Comparison of ENCODE assay signal across 9 mouse cellular contexts in genomic region chr6:52217895-52218642, GRCm38 (mm10). TPM values are rescaled to one million over a fixed set of nuclear protein-coding genes. Genes with fewer than 3 reads are reported as not detected.
DNase-seq lines count a peak whose midpoint lies in the region; ATAC-seq and TF ChIP-seq lines count a peak whose summit lies in the region.
"Had no signal": no experiment of that assay in that cellular context is flagged by ENCODE, and none has a peak within 500 bp of the region (broad histone marks: within the 10 kb centered on the region; RNA-seq: fewer than 3 reads in every experiment).

No protein-coding gene starts in this region.

- peaks cover 10% of the 10 kb centered on the region for H3K4me1 ChIP-seq in lung, postnatal 0 days (ENCODE audit: insufficient read depth, low read depth, low read length)
- H3K4me1 ChIP-seq in embryonic facial prominence, embryonic 11.5 days (ENCODE audit: control insufficient read depth, insufficient read depth, low read length) = no peaks in the 10 kb centered on the region; the same call in 1 of the 2 replicates
- peaks cover 36% of the 10 kb centered on the region for H3K4me1 ChIP-seq in neural tube, embryonic 14.5 days (ENCODE audit: control insufficient read depth, insufficient read depth, low read length)
- peaks cover 18% of the 10 kb centered on the region for H3K4me1 ChIP-seq in forebrain, embryonic 13.5 days
- H3K4me1 ChIP-seq in forebrain, embryonic 16.5 days (replicated peaks; ENCODE audit: control insufficient read depth, insufficient read depth, low read length) = peaks cover 17% of the 10 kb centered on the region

- no peak for ATAC-seq in lung, postnatal 0 days
- ATAC-seq in embryonic facial prominence, embryonic 11.5 days (replicated peaks; ENCODE audit: insufficient number of reproducible peaks, low FRiP score, low TSS enrichment, low read depth) = no peak
- no peak for ATAC-seq in neural tube, embryonic 14.5 days (ENCODE audit: low read depth)
- no peak for ATAC-seq in forebrain, embryonic 13.5 days
- ATAC-seq in forebrain, embryonic 16.5 days = no peak

- intact Hi-C loops in left cerebral cortex, postnatal 4 days (cut with DNase I) = no loop called here

- DNase-seq in lung, postnatal 0 days (ENCODE audit: low spot score) = no peak
- no peak for DNase-seq in lung, postnatal 25 days (ENCODE audit: low spot score)
- DNase-seq in embryonic facial prominence, embryonic 11.5 days (ENCODE audit: low spot score) = no peak
- DNase-seq in kidney, adult 9 months = peak; percentile 52
- no peak for DNase-seq in left cerebral cortex, postnatal 4 days
- DNase-seq: lung, adult 2 months had no signal

- H3K27me3 ChIP-seq in lung, postnatal 0 days (replicated peaks; ENCODE audit: insufficient read depth, low read length) = peaks cover 86% of the 10 kb centered on the region
- H3K27me3 ChIP-seq in embryonic facial prominence, embryonic 11.5 days (ENCODE audit: control insufficient read depth, insufficient read depth, low read length) = peaks cover 94% of the 10 kb centered on the region
- H3K27me3 ChIP-seq in neural tube, embryonic 14.5 days (ENCODE audit: control insufficient read depth, insufficient read depth, low read length) = no peaks in the 10 kb centered on the region
- peaks cover 100% of the 10 kb centered on the region for H3K27me3 ChIP-seq in forebrain, embryonic 13.5 days
- peaks cover 94% of the 10 kb centered on the region for H3K27me3 ChIP-seq in forebrain, embryonic 16.5 days (replicated peaks; ENCODE audit: control insufficient read depth, insufficient read depth, low read length)

- 14% methylated on average over 23 of the region's 23 CpGs for WGBS in lung, postnatal 0 days
- 3% methylated on average over 23 of the region's 23 CpGs for WGBS in embryonic facial prominence, embryonic 11.5 days
- WGBS in neural tube, embryonic 14.5 days = 3% methylated on average over 23 of the region's 23 CpGs
- WGBS in forebrain, embryonic 13.5 days = 4% methylated on average over 23 of the region's 23 CpGs
- WGBS in forebrain, embryonic 16.5 days = 4% methylated on average over 23 of the region's 23 CpGs

- peak overlapping the region; percentile 57 for H3K4me2 ChIP-seq in lung, postnatal 0 days (replicated peaks; ENCODE audit: low read depth, low read length)
- H3K4me2 ChIP-seq in embryonic facial prominence, embryonic 11.5 days (ENCODE audit: low read depth, low read length) = no peak overlapping the region; the same call in 1 of the 2 replicates
- H3K4me2 ChIP-seq in neural tube, embryonic 14.5 days (ENCODE audit: low read depth, low read length) = peak overlapping the region; percentile 99
- H3K4me2 ChIP-seq in forebrain, embryonic 13.5 days = no peak overlapping the region
- H3K4me2 ChIP-seq in forebrain, embryonic 16.5 days (ENCODE audit: low read length) = no peak overlapping the region

- TF ChIP-seq CTCF in lung, postnatal 0 days (IDR thresholded peaks at IDR 0.05) = no peak

- H3K4me3 ChIP-seq in lung, postnatal 0 days (ENCODE audit: low read depth, low read length) = peak overlapping the region; percentile 39
- peak overlapping the region; percentile 14; the same call in 1 of the 2 replicates for H3K4me3 ChIP-seq in embryonic facial prominence, embryonic 11.5 days (ENCODE audit: low read depth, low read length)
- H3K4me3 ChIP-seq in neural tube, embryonic 14.5 days (ENCODE audit: low read depth, low read length) = peak overlapping the region; percentile 88
- H3K4me3 ChIP-seq in forebrain, embryonic 13.5 days = no peak overlapping the region
- H3K4me3 ChIP-seq in forebrain, embryonic 16.5 days (replicated peaks; ENCODE audit: low read length) = no peak overlapping the region

- H3K36me3 ChIP-seq in lung, postnatal 0 days (ENCODE audit: insufficient read depth, low read length) = no peaks in the 10 kb centered on the region
- no peaks in the 10 kb centered on the region for H3K36me3 ChIP-seq in embryonic facial prominence, embryonic 11.5 days (replicated peaks; ENCODE audit: control insufficient read depth, insufficient read depth, low read depth, low read length)
- no peaks in the 10 kb centered on the region for H3K36me3 ChIP-seq in neural tube, embryonic 14.5 days (ENCODE audit: control insufficient read depth, insufficient read depth, low read length)
- no peaks in the 10 kb centered on the region for H3K36me3 ChIP-seq in forebrain, embryonic 13.5 days (ENCODE audit: poor library complexity, severe bottlenecking)
- no peaks in the 10 kb centered on the region for H3K36me3 ChIP-seq in forebrain, embryonic 16.5 days (ENCODE audit: control insufficient read depth, insufficient read depth)

- TF ChIP-seq EP300 in lung, postnatal 0 days (IDR thresholded peaks at IDR 0.05) = no peak

- H3K9ac ChIP-seq in lung, postnatal 0 days (replicated peaks; ENCODE audit: low read depth) = 0 out of 2 replicates have a peak overlapping the region, but pooled peaks have one; percentile 19
- no peak overlapping the region for H3K9ac ChIP-seq in embryonic facial prominence, embryonic 11.5 days (replicated peaks; ENCODE audit: low read length)
- peak overlapping the region; percentile 98 for H3K9ac ChIP-seq in neural tube, embryonic 14.5 days (replicated peaks; ENCODE audit: low read depth, low read length)
- no peak overlapping the region for H3K9ac ChIP-seq in forebrain, embryonic 13.5 days
- no peak overlapping the region for H3K9ac ChIP-seq in forebrain, embryonic 16.5 days (replicated peaks; ENCODE audit: low read depth, low read length)

- H3K27ac ChIP-seq in lung, postnatal 0 days (ENCODE audit: low read length) = no peak overlapping the region
- no peak overlapping the region for H3K27ac ChIP-seq in embryonic facial prominence, embryonic 11.5 days (replicated peaks; ENCODE audit: low read depth, low read length)
- H3K27ac ChIP-seq in neural tube, embryonic 14.5 days (ENCODE audit: low read depth, low read length) = peak overlapping the region; percentile 99
- no peak overlapping the region for H3K27ac ChIP-seq in forebrain, embryonic 13.5 days
- no peak overlapping the region for H3K27ac ChIP-seq in forebrain, embryonic 16.5 days (ENCODE audit: low read length)

- H3K9me3 ChIP-seq in lung, postnatal 0 days (ENCODE audit: low read length) = no peaks in the 10 kb centered on the region
- H3K9me3 ChIP-seq in embryonic facial prominence, embryonic 11.5 days (replicated peaks; ENCODE audit: control insufficient read depth, low read length) = no peaks in the 10 kb centered on the region
- H3K9me3 ChIP-seq in neural tube, embryonic 14.5 days (ENCODE audit: control insufficient read depth, low read length) = no peaks in the 10 kb centered on the region
- H3K9me3 ChIP-seq in forebrain, embryonic 13.5 days (replicated peaks) = no peaks in the 10 kb centered on the region
- H3K9me3 ChIP-seq in forebrain, embryonic 16.5 days (ENCODE audit: control insufficient read depth, low read length) = no peaks in the 10 kb centered on the region

RNA-seq across cellular contexts. Expression of gene Hoxa7, which starts 3.6 kb away (rescaled TPM):
- 7.5 and 8.7 TPM in 2 replicates for polyA plus RNA-seq in lung, postnatal 0 days (2015; fragmentation: Nextera tagmentation; extraction: Ambion mirVana)
- 0.26 and 0.34 TPM in 2 replicates for polyA plus RNA-seq in embryonic facial prominence, embryonic 11.5 days (2014; fragmentation: Nextera tagmentation; extraction: Ambion mirVana)
- polyA plus RNA-seq in neural tube, embryonic 14.5 days (2014; fragmentation: Nextera tagmentation; extraction: Ambion mirVana) = 90.8 and 110 TPM in 2 replicates
- not detected for total RNA-seq in left cerebral cortex, postnatal 4 days (2021)
- not detected in 2 replicates for polyA plus RNA-seq in forebrain, embryonic 13.5 days (2015; fragmentation: Nextera tagmentation; extraction: Ambion mirVana)
- not detected in 2 replicates for polyA plus RNA-seq in forebrain, embryonic 16.5 days (2015; fragmentation: Nextera tagmentation; extraction: Ambion mirVana)

RNA-seq across cellular contexts. Expression of gene Gm28308, which starts 4.9 kb away (rescaled TPM):
- polyA plus RNA-seq in lung, postnatal 0 days (2015; fragmentation: Nextera tagmentation; extraction: Ambion mirVana) = not detected in 2 replicates
- 0.38 TPM in 1 of 2 replicates, not detected in the other for polyA plus RNA-seq in embryonic facial prominence, embryonic 11.5 days (2014; fragmentation: Nextera tagmentation; extraction: Ambion mirVana)
- 4.2 TPM in 1 of 2 replicates, not detected in the other for polyA plus RNA-seq in neural tube, embryonic 14.5 days (2014; fragmentation: Nextera tagmentation; extraction: Ambion mirVana)
- not detected for total RNA-seq in left cerebral cortex, postnatal 4 days (2021)
- polyA plus RNA-seq in forebrain, embryonic 13.5 days (2015; fragmentation: Nextera tagmentation; extraction: Ambion mirVana) = not detected in 2 replicates
- not detected in 2 replicates for polyA plus RNA-seq in forebrain, embryonic 16.5 days (2015; fragmentation: Nextera tagmentation; extraction: Ambion mirVana)

RNA-seq across cellular contexts. Expression of gene Hoxa3, which starts 4.9 kb away (rescaled TPM):
- polyA plus RNA-seq in lung, postnatal 0 days (2015; fragmentation: Nextera tagmentation; extraction: Ambion mirVana) = 4.3 and 4.8 TPM in 2 replicates
- polyA plus RNA-seq in embryonic facial prominence, embryonic 11.5 days (2014; fragmentation: Nextera tagmentation; extraction: Ambion mirVana) = 0.88 and 0.91 TPM in 2 replicates
- polyA plus RNA-seq in neural tube, embryonic 14.5 days (2014; fragmentation: Nextera tagmentation; extraction: Ambion mirVana) = 10.8 and 13.4 TPM in 2 replicates
- total RNA-seq in left cerebral cortex, postnatal 4 days (2021) = not detected
- polyA plus RNA-seq in forebrain, embryonic 13.5 days (2015; fragmentation: Nextera tagmentation; extraction: Ambion mirVana) = not detected in 2 replicates
- polyA plus RNA-seq in forebrain, embryonic 16.5 days (2015; fragmentation: Nextera tagmentation; extraction: Ambion mirVana) = not detected in 2 replicates

RNA-seq across cellular contexts. Expression of gene Hoxa6, which starts 9.5 kb away (rescaled TPM):
- polyA plus RNA-seq in lung, postnatal 0 days (2015; fragmentation: Nextera tagmentation; extraction: Ambion mirVana) = 0.95 and 1.1 TPM in 2 replicates
- not detected in 2 replicates for polyA plus RNA-seq in embryonic facial prominence, embryonic 11.5 days (2014; fragmentation: Nextera tagmentation; extraction: Ambion mirVana)
- 10.1 and 15.7 TPM in 2 replicates for polyA plus RNA-seq in neural tube, embryonic 14.5 days (2014; fragmentation: Nextera tagmentation; extraction: Ambion mirVana)
- total RNA-seq in left cerebral cortex, postnatal 4 days (2021) = not detected
- not detected in 2 replicates for polyA plus RNA-seq in forebrain, embryonic 13.5 days (2015; fragmentation: Nextera tagmentation; extraction: Ambion mirVana)
- polyA plus RNA-seq in forebrain, embryonic 16.5 days (2015; fragmentation: Nextera tagmentation; extraction: Ambion mirVana) = not detected in 2 replicates

RNA-seq across cellular contexts. Expression of gene Hoxa9, which starts 12.8 kb away (rescaled TPM):
- polyA plus RNA-seq in lung, postnatal 0 days (2015; fragmentation: Nextera tagmentation; extraction: Ambion mirVana) = 0.06 and 0.07 TPM in 2 replicates
- 0.11 and 0.56 TPM in 2 replicates for polyA plus RNA-seq in embryonic facial prominence, embryonic 11.5 days (2014; fragmentation: Nextera tagmentation; extraction: Ambion mirVana)
- polyA plus RNA-seq in neural tube, embryonic 14.5 days (2014; fragmentation: Nextera tagmentation; extraction: Ambion mirVana) = 122 and 151 TPM in 2 replicates
- total RNA-seq in left cerebral cortex, postnatal 4 days (2021) = not detected
- not detected in 2 replicates for polyA plus RNA-seq in forebrain, embryonic 13.5 days (2015; fragmentation: Nextera tagmentation; extraction: Ambion mirVana)
- 0.30 TPM in 1 of 2 replicates, not detected in the other for polyA plus RNA-seq in forebrain, embryonic 16.5 days (2015; fragmentation: Nextera tagmentation; extraction: Ambion mirVana)
- polyA plus RNA-seq: lung, adult 2 months had no signal

Comparison
In these comparisons a context has a peak if more than half of its experiments do, and no peak if none do; other contexts are left out.
1. H3K4me2 ChIP-seq: peak in lung, postnatal 0 days (single experiment) and neural tube, embryonic 14.5 days (single experiment); none in embryonic facial prominence, embryonic 11.5 days (single experiment), forebrain, embryonic 13.5 days (single experiment) and forebrain, embryonic 16.5 days (single experiment).
2. H3K4me3 ChIP-seq: peak in lung, postnatal 0 days (single experiment), embryonic facial prominence, embryonic 11.5 days (single experiment) and neural tube, embryonic 14.5 days (single experiment); none in forebrain, embryonic 13.5 days (single experiment) and forebrain, embryonic 16.5 days (single experiment).
3. H3K9ac ChIP-seq: peak in lung, postnatal 0 days (single experiment) and neural tube, embryonic 14.5 days (single experiment); none in embryonic facial prominence, embryonic 11.5 days (single experiment), forebrain, embryonic 13.5 days (single experiment) and forebrain, embryonic 16.5 days (single experiment).